Mouse (Mus musculus): ENCODE results near the gene Nln. TPM values are rescaled to one million over a fixed set of nuclear protein-coding genes. Genes with fewer than 3 reads are reported as not detected.

The Nln gene
- 13.9 and 21.5 TPM in 2 replicates for polyA plus RNA-seq (2014; fragmentation: Nextera tagmentation; extraction: Ambion mirVana)

DNA sequence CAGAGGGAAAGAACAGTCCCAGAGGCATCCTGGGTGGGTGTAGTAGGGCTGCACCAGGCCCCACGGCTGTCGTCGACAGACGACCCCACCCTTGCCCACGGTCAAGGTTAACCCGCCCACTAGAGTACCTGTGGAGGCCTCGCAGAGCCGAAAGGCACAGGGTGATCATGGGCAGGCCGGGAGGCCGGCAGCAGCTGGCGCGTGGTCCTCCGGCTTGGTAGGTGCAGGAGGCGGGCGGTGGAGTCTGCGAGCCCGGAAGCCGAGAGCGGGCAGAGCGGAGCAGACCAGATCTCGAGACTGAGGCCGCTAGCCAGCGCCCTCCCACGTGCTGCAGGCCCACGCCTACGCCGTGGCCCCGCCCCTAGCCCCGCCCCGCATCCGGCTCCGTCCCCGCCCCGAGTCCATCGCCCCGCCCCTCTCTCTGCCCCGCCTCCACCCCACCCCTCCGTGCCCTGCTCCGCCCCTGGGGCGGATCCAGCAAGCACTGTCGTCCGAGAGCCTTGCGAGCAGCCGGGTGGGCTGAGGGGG, at the start of gene Nln, which contains the start of gene Sgtb:
Gene Nln (minus strand): TSS at position 327 of the 528 bp plus-strand sequence.
Gene Sgtb (plus strand): TSS at position 454 of the 528 bp plus-strand sequence.
- no peaks in the 10 kb centered on the region for H3K36me3 ChIP-seq (ENCODE audit: control insufficient read depth, insufficient read depth, low read length)
- peak; percentile 97 for ATAC-seq (ENCODE audit: low FRiP score, low TSS enrichment)
- 0% methylated on average over 43 of the region's 44 CpGs for WGBS
- H3K4me2 ChIP-seq (replicated peaks; ENCODE audit: low read depth, low read length) = peak within 1 kb of the TSS; percentile 90
- peak within 1 kb of the TSS; percentile 66 for H3K9ac ChIP-seq (ENCODE audit: low read depth, low read length)
- H3K4me3 ChIP-seq (ENCODE audit: low read length) = peak within 1 kb of the TSS; percentile 86
- H3K9me3 ChIP-seq (ENCODE audit: control insufficient read depth, low read length) = 0 out of 2 replicates have a peak, but pooled peaks cover 2% of the 10 kb centered on the region
- H3K4me1 ChIP-seq (ENCODE audit: control insufficient read depth, insufficient read depth, low read length) = no peaks in the 10 kb centered on the region
- H3K27me3 ChIP-seq (ENCODE audit: control insufficient read depth, insufficient read depth, low read length) = no peaks in the 10 kb centered on the region
- peak within 1 kb of the TSS; percentile 32; the same call in 1 of the 2 replicates for H3K27ac ChIP-seq (ENCODE audit: low read depth, low read length)

DNA sequence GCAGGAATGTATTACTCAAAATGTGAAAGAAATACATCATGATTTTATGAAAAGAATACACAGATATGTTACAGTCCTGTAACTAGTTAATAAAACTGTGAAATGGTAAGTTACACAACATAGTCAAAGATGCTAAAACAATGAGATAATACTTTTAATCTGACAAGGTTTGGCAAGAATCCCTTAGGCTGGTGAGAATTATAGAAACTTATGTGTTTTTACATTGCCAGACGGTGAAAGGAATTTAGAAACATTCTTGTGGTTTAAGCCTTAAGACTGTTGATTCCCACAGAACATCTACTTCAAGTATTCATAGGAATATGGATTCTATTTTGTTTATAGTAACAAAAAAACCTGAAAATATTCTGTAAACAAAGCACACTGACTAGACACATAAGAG, 46.3 kb upstream of the Nln start:
- 85% methylated on average over 1 of the region's 1 CpGs for WGBS
- Histone ChIP-seq H3K4me3 (ENCODE audit: low read length) (no peak overlapping the region), H3K9ac (ENCODE audit: low read depth, low read length) (no peak overlapping the region), H3K27ac (ENCODE audit: low read depth, low read length) (no peak overlapping the region), H3K4me1 (ENCODE audit: control insufficient read depth, insufficient read depth, low read length) (no peaks in the 10 kb centered on the region), H3K9me3 (ENCODE audit: control insufficient read depth, low read length) (no peaks in the 10 kb centered on the region), H3K4me2 (replicated peaks; ENCODE audit: low read depth, low read length) (no peak overlapping the region), H3K36me3 (ENCODE audit: control insufficient read depth, insufficient read depth, low read length) (peaks cover 45% of the 10 kb centered on the region), H3K27me3 (ENCODE audit: control insufficient read depth, insufficient read depth, low read length) (no peaks in the 10 kb centered on the region)
- ATAC-seq (ENCODE audit: low FRiP score, low TSS enrichment) = no peak

GRCm38 (mm10) chr13:104155106-104155505, 45.7 kb upstream of the Nln start:
- WGBS = 88% methylated on average over 7 of the region's 7 CpGs
- H3K27ac ChIP-seq (ENCODE audit: low read depth, low read length) = no peak overlapping the region
- H3K4me2 ChIP-seq (replicated peaks; ENCODE audit: low read depth, low read length) = no peak overlapping the region
- no peaks in the 10 kb centered on the region for H3K4me1 ChIP-seq (ENCODE audit: control insufficient read depth, insufficient read depth, low read length)
- no peak for ATAC-seq (ENCODE audit: low FRiP score, low TSS enrichment)
- no peaks in the 10 kb centered on the region for H3K9me3 ChIP-seq (ENCODE audit: control insufficient read depth, low read length)
- no peaks in the 10 kb centered on the region for H3K27me3 ChIP-seq (ENCODE audit: control insufficient read depth, insufficient read depth, low read length)
- peaks cover 42% of the 10 kb centered on the region for H3K36me3 ChIP-seq (ENCODE audit: control insufficient read depth, insufficient read depth, low read length)
- no peak overlapping the region for H3K9ac ChIP-seq (ENCODE audit: low read depth, low read length)
- no peak overlapping the region for H3K4me3 ChIP-seq (ENCODE audit: low read length)

GRCm38 (mm10) chr13:104154180-104154579, 44.8 kb upstream of the Nln start:
- no peaks in the 10 kb centered on the region for H3K27me3 ChIP-seq (ENCODE audit: control insufficient read depth, insufficient read depth, low read length)
- H3K36me3 ChIP-seq (ENCODE audit: control insufficient read depth, insufficient read depth, low read length) = peaks cover 42% of the 10 kb centered on the region
- no peak overlapping the region for H3K4me2 ChIP-seq (replicated peaks; ENCODE audit: low read depth, low read length)
- no peak overlapping the region for H3K9ac ChIP-seq (ENCODE audit: low read depth, low read length)
- H3K9me3 ChIP-seq (ENCODE audit: control insufficient read depth, low read length) = no peaks in the 10 kb centered on the region
- H3K4me3 ChIP-seq (ENCODE audit: low read length) = no peak overlapping the region
- no peak for ATAC-seq (ENCODE audit: low FRiP score, low TSS enrichment)
- WGBS = 93% methylated on average over 5 of the region's 5 CpGs
- H3K4me1 ChIP-seq (ENCODE audit: control insufficient read depth, insufficient read depth, low read length) = no peaks in the 10 kb centered on the region
- H3K27ac ChIP-seq (ENCODE audit: low read depth, low read length) = no peak overlapping the region

GRCm38 (mm10) chr13:104145646-104146045, 36.2 kb upstream of the Nln start:
- peaks cover 62% of the 10 kb centered on the region for H3K36me3 ChIP-seq (ENCODE audit: control insufficient read depth, insufficient read depth, low read length)
- ATAC-seq (ENCODE audit: low FRiP score, low TSS enrichment) = no peak
- H3K27ac ChIP-seq (ENCODE audit: low read depth, low read length) = no peak overlapping the region
- H3K9me3 ChIP-seq (ENCODE audit: control insufficient read depth, low read length) = no peaks in the 10 kb centered on the region
- no peaks in the 10 kb centered on the region for H3K4me1 ChIP-seq (ENCODE audit: control insufficient read depth, insufficient read depth, low read length)
- WGBS = 96% methylated on average over 3 of the region's 3 CpGs
- no peak overlapping the region for H3K9ac ChIP-seq (ENCODE audit: low read depth, low read length)
- H3K4me2 ChIP-seq (replicated peaks; ENCODE audit: low read depth, low read length) = no peak overlapping the region
- no peaks in the 10 kb centered on the region for H3K27me3 ChIP-seq (ENCODE audit: control insufficient read depth, insufficient read depth, low read length)
- H3K4me3 ChIP-seq (ENCODE audit: low read length) = no peak overlapping the region

GRCm38 (mm10) chr13:104144871-104145270, 35.5 kb upstream of the Nln start:
- Histone ChIP-seq H3K4me2 (replicated peaks; ENCODE audit: low read depth, low read length) (no peak overlapping the region), H3K9me3 (ENCODE audit: control insufficient read depth, low read length) (no peaks in the 10 kb centered on the region), H3K4me3 (ENCODE audit: low read length) (no peak overlapping the region), H3K27ac (ENCODE audit: low read depth, low read length) (no peak overlapping the region), H3K4me1 (ENCODE audit: control insufficient read depth, insufficient read depth, low read length) (no peaks in the 10 kb centered on the region), H3K27me3 (ENCODE audit: control insufficient read depth, insufficient read depth, low read length) (no peaks in the 10 kb centered on the region), H3K36me3 (ENCODE audit: control insufficient read depth, insufficient read depth, low read length) (peaks cover 62% of the 10 kb centered on the region), H3K9ac (ENCODE audit: low read depth, low read length) (no peak overlapping the region)
- WGBS = 82% methylated on average over 9 of the region's 9 CpGs
- no peak for ATAC-seq (ENCODE audit: low FRiP score, low TSS enrichment)

DNA sequence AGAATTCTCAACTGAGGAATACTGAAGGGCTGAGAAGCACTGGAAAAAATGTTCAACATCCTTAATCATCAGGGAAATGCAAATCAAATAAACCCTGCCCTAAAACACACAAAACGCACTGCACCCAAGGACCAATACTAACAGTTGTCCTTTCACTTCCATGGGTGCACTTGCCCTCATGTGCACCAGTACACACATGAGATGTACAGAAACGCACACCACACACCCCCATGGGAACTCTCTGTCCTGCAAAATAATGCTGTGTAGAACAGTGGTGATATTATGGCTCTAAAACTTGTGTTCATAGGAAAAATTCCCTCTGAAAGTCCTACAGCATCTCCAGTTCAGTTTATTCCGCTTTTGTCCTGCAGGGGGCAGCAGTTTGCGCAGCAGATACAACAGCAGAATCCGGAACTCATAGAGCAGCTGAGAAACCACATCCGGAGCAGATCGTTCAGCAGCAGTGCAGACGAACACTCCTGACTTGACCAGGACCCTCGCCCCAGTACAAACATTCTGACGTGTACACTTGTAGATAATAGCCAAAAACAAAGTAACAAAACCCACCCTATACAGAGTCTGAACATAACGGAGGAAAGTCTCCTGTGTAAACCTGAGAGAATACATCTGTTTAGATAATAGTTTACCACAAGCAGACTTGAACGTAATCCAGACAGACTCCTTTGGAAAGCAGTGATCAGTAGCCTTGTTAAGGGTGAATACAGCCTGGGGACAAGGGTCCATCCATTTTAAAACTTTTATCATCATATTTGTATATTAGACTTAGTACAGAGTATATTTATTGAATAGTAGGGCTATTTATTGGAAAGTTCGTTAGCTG, 30.2 kb upstream of the Nln start:
- Histone ChIP-seq H3K4me2 (replicated peaks; ENCODE audit: low read depth, low read length) (no peak overlapping the region), H3K9ac (ENCODE audit: low read depth, low read length) (no peak overlapping the region), H3K4me1 (ENCODE audit: control insufficient read depth, insufficient read depth, low read length) (no peaks in the 10 kb centered on the region), H3K27me3 (ENCODE audit: control insufficient read depth, insufficient read depth, low read length) (no peaks in the 10 kb centered on the region), H3K27ac (ENCODE audit: low read depth, low read length) (no peak overlapping the region), H3K4me3 (ENCODE audit: low read length) (no peak overlapping the region), H3K36me3 (ENCODE audit: control insufficient read depth, insufficient read depth, low read length) (peaks cover 29% of the 10 kb centered on the region), H3K9me3 (ENCODE audit: control insufficient read depth, low read length) (no peaks in the 10 kb centered on the region)
- 0 out of 2 replicates have a peak, but pooled peaks have one; percentile 32 for ATAC-seq (ENCODE audit: low FRiP score, low TSS enrichment)
- WGBS = 43% methylated on average over 13 of the region's 13 CpGs

DNA sequence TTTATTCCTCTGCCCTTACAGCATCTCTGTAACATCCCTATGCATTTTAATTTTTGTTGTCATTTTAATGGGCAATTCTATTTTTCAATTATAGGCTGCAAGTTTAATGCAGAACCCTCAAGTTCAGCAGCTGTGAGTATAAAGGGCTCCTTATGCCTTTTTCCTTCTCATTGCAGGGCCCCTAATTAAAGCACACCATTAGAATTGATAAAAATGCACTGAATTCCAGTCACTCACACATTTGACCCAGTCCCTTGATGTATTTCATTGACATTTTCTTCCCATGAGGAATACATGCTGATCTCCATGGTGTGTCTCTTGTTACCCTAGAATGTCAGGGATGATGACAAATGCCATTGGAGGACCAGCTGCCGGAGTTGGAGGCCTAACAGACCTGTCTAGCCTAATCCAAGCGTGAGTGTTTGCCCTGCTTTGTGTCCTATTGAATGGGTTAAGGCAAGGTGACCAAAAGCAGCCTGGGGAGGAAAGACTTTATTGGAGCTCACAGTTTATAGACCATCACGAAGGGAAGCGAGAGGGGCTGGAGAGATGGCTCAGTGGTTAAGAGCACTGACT, 25.2 kb upstream of the Nln start:
- 91% methylated on average over 4 of the region's 4 CpGs for WGBS
- no peaks in the 10 kb centered on the region for H3K4me1 ChIP-seq (ENCODE audit: control insufficient read depth, insufficient read depth, low read length)

GRCm38 (mm10) chr13:104132561-104132960, 23.1 kb upstream of the Nln start:
- no peak for ATAC-seq (ENCODE audit: low FRiP score, low TSS enrichment)
- WGBS = 93% methylated on average over 2 of the region's 2 CpGs
- H3K4me2 ChIP-seq (replicated peaks; ENCODE audit: low read depth, low read length) = no peak overlapping the region
- H3K9me3 ChIP-seq (ENCODE audit: control insufficient read depth, low read length) = no peaks in the 10 kb centered on the region
- no peaks in the 10 kb centered on the region for H3K27me3 ChIP-seq (ENCODE audit: control insufficient read depth, insufficient read depth, low read length)
- H3K36me3 ChIP-seq (ENCODE audit: control insufficient read depth, insufficient read depth, low read length) = peaks cover 10% of the 10 kb centered on the region; the same call in 1 of the 2 replicates
- no peak overlapping the region for H3K27ac ChIP-seq (ENCODE audit: low read depth, low read length)
- no peaks in the 10 kb centered on the region for H3K4me1 ChIP-seq (ENCODE audit: control insufficient read depth, insufficient read depth, low read length)
- no peak overlapping the region for H3K4me3 ChIP-seq (ENCODE audit: low read length)
- H3K9ac ChIP-seq (ENCODE audit: low read depth, low read length) = no peak overlapping the region

More for the DNA sequence above, 25.2 kb upstream of the Nln start:
- Histone ChIP-seq H3K4me3 (ENCODE audit: low read length) (no peak overlapping the region), H3K4me2 (replicated peaks; ENCODE audit: low read depth, low read length) (no peak overlapping the region), H3K9me3 (ENCODE audit: control insufficient read depth, low read length) (no peaks in the 10 kb centered on the region), H3K9ac (ENCODE audit: low read depth, low read length) (no peak overlapping the region), H3K27me3 (ENCODE audit: control insufficient read depth, insufficient read depth, low read length) (no peaks in the 10 kb centered on the region), H3K36me3 (ENCODE audit: control insufficient read depth, insufficient read depth, low read length) (peaks cover 10% of the 10 kb centered on the region; the same call in 1 of the 2 replicates), H3K27ac (ENCODE audit: low read depth, low read length) (no peak overlapping the region)
- ATAC-seq (ENCODE audit: low FRiP score, low TSS enrichment) = no peak
